In the genomic region with DNA sequence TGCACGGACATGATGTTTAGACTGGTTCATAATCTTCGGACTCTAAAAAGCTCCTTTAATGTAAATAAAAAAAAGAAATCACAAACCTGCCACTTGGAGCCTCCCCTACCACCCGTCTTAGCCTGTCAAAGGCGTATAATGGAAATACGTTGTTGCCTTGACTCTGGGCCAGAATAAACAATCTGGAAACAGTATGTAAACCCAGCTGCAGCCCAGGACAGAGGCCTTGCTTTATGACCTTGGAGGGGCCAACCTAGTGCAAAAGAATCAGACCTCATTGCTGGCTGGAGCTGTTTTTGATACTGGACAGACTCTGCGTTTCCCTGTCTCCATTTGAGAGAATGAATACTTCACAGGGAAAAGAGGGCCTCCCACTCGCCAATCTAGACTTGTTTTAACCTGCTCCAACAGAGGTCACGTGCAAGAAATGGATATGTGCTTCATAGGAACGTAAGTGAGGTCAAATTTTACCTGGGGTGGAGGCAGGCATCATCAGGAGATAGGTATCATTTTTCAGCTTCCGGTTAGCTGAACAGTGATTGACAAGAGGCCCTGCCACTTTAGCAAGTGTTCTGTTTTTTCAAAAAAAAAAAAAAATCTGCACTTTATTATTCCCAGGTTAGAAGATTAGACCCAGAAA, we compare ENCODE assay signal across 7 mouse cellular contexts.
A peak's percentile ranks its signal among the peaks of the same experiment; 100 is the strongest.
DNase-seq lines count a peak whose midpoint lies in the region; ATAC-seq lines count a peak whose summit lies in the region.

No protein-coding gene starts in this region.

- DNase-seq in kidney, adult 18-20 months: no peak
- peak; percentile 49 for DNase-seq in T-cell, adult 2 months (ENCODE audit: low spot score)
- DNase-seq in embryonic facial prominence, embryonic 11.5 days (ENCODE audit: low spot score): peak; percentile 62
- DNase-seq in cerebellum, postnatal 25 days: no peak
- no peak for DNase-seq in right cerebral cortex, postnatal 25 days

- H3K4me3 ChIP-seq in kidney, embryonic 16.5 days (ENCODE audit: low read length): no peak overlapping the region; the same call in 1 of the 2 replicates
- no peak overlapping the region for H3K4me3 ChIP-seq in embryonic facial prominence, embryonic 11.5 days (ENCODE audit: low read depth, low read length)

- ATAC-seq in kidney, embryonic 16.5 days (ENCODE audit: low FRiP score, low TSS enrichment): peak; percentile 55; the same call in 1 of the 2 replicates
- 0 out of 2 replicates have a peak, but pooled peaks have one; percentile 54 for ATAC-seq in embryonic facial prominence, embryonic 11.5 days (replicated peaks; ENCODE audit: insufficient number of reproducible peaks, low FRiP score, low TSS enrichment, low read depth)
- 0 out of 2 replicates have a peak, but pooled peaks have one; percentile 16 for ATAC-seq in megakaryocyte progenitor cell, adult 5-6 weeks (replicated peaks; ENCODE audit: poor library complexity)

- H3K27ac ChIP-seq in kidney, embryonic 16.5 days (ENCODE audit: low read length): peak overlapping the region; percentile 59; the same call in 1 of the 2 replicates
- H3K27ac ChIP-seq in embryonic facial prominence, embryonic 11.5 days (replicated peaks; ENCODE audit: low read depth, low read length): peak overlapping the region; percentile 59

- peaks cover 32% of the 10 kb centered on the region for H3K4me1 ChIP-seq in kidney, embryonic 16.5 days (ENCODE audit: insufficient read depth, low read length)
- H3K4me1 ChIP-seq in embryonic facial prominence, embryonic 11.5 days (ENCODE audit: control insufficient read depth, insufficient read depth, low read length): no peaks in the 10 kb centered on the region

- H3K9me3 ChIP-seq in kidney, embryonic 16.5 days (ENCODE audit: low read length): no peaks in the 10 kb centered on the region
- H3K9me3 ChIP-seq in embryonic facial prominence, embryonic 11.5 days (replicated peaks; ENCODE audit: control insufficient read depth, low read length): no peaks in the 10 kb centered on the region

- WGBS in kidney, embryonic 16.5 days: 18% methylated on average over 10 of the region's 10 CpGs
- whole genome bisulfite sequencing in embryonic facial prominence, embryonic 11.5 days: 37% methylated on average over 10 of the region's 10 CpGs

- no peaks in the 10 kb centered on the region for H3K36me3 ChIP-seq in kidney, embryonic 16.5 days (ENCODE audit: insufficient read depth, low read length)
- no peaks in the 10 kb centered on the region for H3K36me3 ChIP-seq in embryonic facial prominence, embryonic 11.5 days (replicated peaks; ENCODE audit: control insufficient read depth, insufficient read depth, low read depth, low read length)

- peak overlapping the region; percentile 47; the same call in 1 of the 2 replicates for H3K4me2 ChIP-seq in kidney, embryonic 16.5 days (replicated peaks; ENCODE audit: low read depth, low read length)
- H3K4me2 ChIP-seq in embryonic facial prominence, embryonic 11.5 days (ENCODE audit: low read depth, low read length): no peak overlapping the region

- no peak overlapping the region for H3K9ac ChIP-seq in kidney, embryonic 16.5 days (replicated peaks; ENCODE audit: low read length)
- H3K9ac ChIP-seq in embryonic facial prominence, embryonic 11.5 days (replicated peaks; ENCODE audit: low read length): 0 out of 2 replicates have a peak overlapping the region, but pooled peaks have one; percentile 6

- H3K27me3 ChIP-seq in kidney, embryonic 16.5 days (ENCODE audit: insufficient read depth, low read length): no peaks in the 10 kb centered on the region
- no peaks in the 10 kb centered on the region for H3K27me3 ChIP-seq in embryonic facial prominence, embryonic 11.5 days (ENCODE audit: control insufficient read depth, insufficient read depth, low read length)

Comparison
In these comparisons a context has a peak if more than half of its experiments do, and no peak if none do; other contexts are left out.
1. DNase-seq: peak in T-cell, adult 2 months (single experiment) and embryonic facial prominence, embryonic 11.5 days (single experiment); none in kidney, adult 18-20 months (single experiment), cerebellum, postnatal 25 days (0 of 2) and right cerebral cortex, postnatal 25 days (single experiment).
2. Peak in every context shown above with its lines, with median percentiles within 50 percentile points of each other: ATAC-seq.